Mouse (Mus musculus) lung, embryonic 14.5 days (tissue): ENCODE data around the gene Cdnf. TPM values are rescaled to one million over a fixed set of nuclear protein-coding genes. Genes with fewer than 3 reads are reported as not detected.

Experiments used
- ATAC-seq: fragments of 200-750 bp; cut with Nextera tagmentation; 2 replicates; pipeline ENCODE4 v1.8.0; 2017; ENCODE audit warnings: mild to moderate bottlenecking, moderate TSS enrichment, moderate library complexity; ENCODE audit not compliant: insufficient read depth
- DNase-seq: peaks from one replicate; pipeline ENCODE4 v3.0.0-alpha.2; 2015
- H3K27ac ChIP-seq: fragments of 300-500 bp; sonication (generic); 2 replicates; pipeline ENCODE4 v1.5.1; 2014; ENCODE audit warnings: low read depth, mild to moderate bottlenecking, moderate library complexity
- H3K27me3 ChIP-seq: fragments of 300-500 bp; sonication (generic); 2 replicates; pipeline ENCODE4 v1.6.1; 2014; ENCODE audit warnings: low read length, control low read depth; ENCODE audit not compliant: insufficient read depth
- H3K36me3 ChIP-seq: fragments of 300-500 bp; sonication (generic); 2 replicates; pipeline ENCODE4 v1.6.1; 2014; ENCODE audit warnings: control low read depth; ENCODE audit not compliant: insufficient read depth
- H3K4me1 ChIP-seq: fragments of 300-500 bp; sonication (generic); 2 replicates; pipeline ENCODE4 v1.6.1; 2014; ENCODE audit warnings: antibody characterized with exemption, control low read depth; ENCODE audit not compliant: insufficient read depth
- H3K4me2 ChIP-seq: fragments of 300-500 bp; sonication (generic); 2 replicates; pipeline ENCODE4 v1.6.1; 2014; ENCODE audit warnings: mild to moderate bottlenecking
- H3K4me3 ChIP-seq: fragments of 300-500 bp; sonication (generic); 2 replicates; pipeline ENCODE4 v1.5.1; 2014; ENCODE audit warnings: low read depth, low read length
- H3K9ac ChIP-seq: fragments of 300-500 bp; sonication (generic); 2 replicates; pipeline ENCODE4 v1.6.1; 2014
- H3K9me3 ChIP-seq: fragments of 300-500 bp; sonication (generic); 2 replicates; pipeline ENCODE4 v1.6.1; 2016; ENCODE audit warnings: low read depth, low read length, control low read depth
- CTCF ChIP-seq: IDR thresholded peaks from 2 replicates; pipeline ENCODE4 v1.5.1; 2016; ENCODE audit warnings: antibody characterized with exemption, low read depth
- WGBS: fragments of 180-500 bp; shearing (Covaris S2); extraction: QIAGEN DNeasy Blood & Tissue Kit; methylation state at CpG from one replicate; pipeline ENCODE4 v1.1.7; 2014; 5-methylcytosine and 5-hydroxymethylcytosine counted together
- polyA plus RNA-seq: library from polyadenylated mRNA; unstranded; fragments of >200 nt; fragmentation: Nextera tagmentation; extraction: Ambion mirVana; gene quantifications from 2 replicates; pipeline ENCODE4 v1.2.1, GENCODE M21; 2014

Cdnf gene
- polyA plus RNA-seq, 1 experiment from 2014 or later, result 0.33 TPM

GRCm38 (mm10) chr2:3489816-3490215 lies 23.0 kb upstream of the Cdnf start:
- H3K4me3 ChIP-seq, result no peak overlapping the region
- H3K27ac ChIP-seq, result no peak overlapping the region
- no peaks in the 10 kb centered on the region for H3K27me3 ChIP-seq
- H3K9me3 ChIP-seq, result no peaks in the 10 kb centered on the region
- H3K4me2 ChIP-seq, result no peak overlapping the region
- WGBS, result 83% methylated on average over 3 of the region's 3 CpGs
- DNase-seq, result no peak
- H3K4me1 ChIP-seq, result no peaks in the 10 kb centered on the region
- TF ChIP-seq CTCF, result no peak
- H3K9ac ChIP-seq, result no peak overlapping the region
- H3K36me3 ChIP-seq, result peaks cover 52% of the 10 kb centered on the region
- no peak for ATAC-seq

GRCm38 (mm10) chr2:3493833-3494409 lies 18.9 kb upstream of the Cdnf start:
- ATAC-seq, result no peak
- 79% methylated on average over 3 of the region's 3 CpGs for WGBS
- no peaks in the 10 kb centered on the region for H3K4me1 ChIP-seq
- H3K9ac ChIP-seq, result no peak overlapping the region
- peaks cover 80% of the 10 kb centered on the region for H3K36me3 ChIP-seq
- no peak overlapping the region for H3K4me3 ChIP-seq
- no peaks in the 10 kb centered on the region for H3K27me3 ChIP-seq
- no peak overlapping the region for H3K4me2 ChIP-seq
- no peak overlapping the region for H3K27ac ChIP-seq
- no peaks in the 10 kb centered on the region for H3K9me3 ChIP-seq
- TF ChIP-seq CTCF, result no peak
- DNase-seq, result no peak

- Histone ChIP-seq H3K9ac (no peak overlapping the region), H3K27ac (no peak overlapping the region)
- ATAC-seq, result no peak
Measured at GRCm38 (mm10) chr2:3499543-3499942, 13.3 kb upstream of the Cdnf start.

GRCm38 (mm10) chr2:3500886-3501285 lies 11.9 kb upstream of the Cdnf start:
- ATAC-seq, result no peak
- DNase-seq, result no peak
- peaks cover 75% of the 10 kb centered on the region for H3K36me3 ChIP-seq

More at GRCm38 (mm10) chr2:3499543-3499942, 13.3 kb upstream of the Cdnf start:
- Histone ChIP-seq H3K4me2 (no peak overlapping the region), H3K4me3 (no peak overlapping the region), H3K9me3 (no peaks in the 10 kb centered on the region), H3K27me3 (no peaks in the 10 kb centered on the region), H3K36me3 (peaks cover 74% of the 10 kb centered on the region), H3K4me1 (no peaks in the 10 kb centered on the region)
- 88% methylated on average over 6 of the region's 6 CpGs for WGBS
- DNase-seq, result no peak
- no peak for TF ChIP-seq CTCF

GRCm38 (mm10) chr2:3512076-3512475 lies 754 bp upstream of the Cdnf start:
- TF ChIP-seq CTCF, result no peak
- DNase-seq (peak; percentile 70), ATAC-seq (no peak)
- H3K4me3 ChIP-seq, result peak overlapping the region; percentile 85
- H3K27me3 ChIP-seq, result no peaks in the 10 kb centered on the region
- H3K36me3 ChIP-seq, result peaks cover 38% of the 10 kb centered on the region
- under 1% methylated on average over 15 of the region's 15 CpGs for WGBS
- peak overlapping the region; percentile 88 for H3K4me2 ChIP-seq
- peak overlapping the region; percentile 90 for H3K9ac ChIP-seq
- H3K9me3 ChIP-seq, result no peaks in the 10 kb centered on the region
- H3K4me1 ChIP-seq, result no peaks in the 10 kb centered on the region
- H3K27ac ChIP-seq, result peak overlapping the region; percentile 87

More at GRCm38 (mm10) chr2:3500886-3501285, 11.9 kb upstream of the Cdnf start:
- no peak overlapping the region for H3K4me3 ChIP-seq
- no peak overlapping the region for H3K27ac ChIP-seq
- H3K9ac ChIP-seq, result no peak overlapping the region
- no peaks in the 10 kb centered on the region for H3K9me3 ChIP-seq
- no peaks in the 10 kb centered on the region for H3K27me3 ChIP-seq
- TF ChIP-seq CTCF, result no peak
- no peaks in the 10 kb centered on the region for H3K4me1 ChIP-seq
- no peak overlapping the region for H3K4me2 ChIP-seq
- 92% methylated on average over 5 of the region's 5 CpGs for WGBS

GRCm38 (mm10) chr2:3522558-3522957 lies 9.7 kb downstream of the Cdnf start:
- DNase-seq (no peak), ATAC-seq (no peak)
- no peak overlapping the region for H3K9ac ChIP-seq
- H3K27ac ChIP-seq, result no peak overlapping the region
- no peak overlapping the region for H3K4me2 ChIP-seq
- H3K9me3 ChIP-seq, result no peaks in the 10 kb centered on the region
- H3K4me1 ChIP-seq, result no peaks in the 10 kb centered on the region
- WGBS, result 64% methylated on average over 4 of the region's 4 CpGs
- no peaks in the 10 kb centered on the region for H3K27me3 ChIP-seq
- no peaks in the 10 kb centered on the region for H3K36me3 ChIP-seq
- no peak overlapping the region for H3K4me3 ChIP-seq
- no peak for TF ChIP-seq CTCF

GRCm38 (mm10) chr2:3526288-3526687 lies 13.5 kb downstream of the Cdnf start:
- Histone ChIP-seq H3K27ac (no peak overlapping the region), H3K4me2 (no peak overlapping the region), H3K4me1 (no peaks in the 10 kb centered on the region), H3K9me3 (no peaks in the 10 kb centered on the region; the same call in 1 of the 2 replicates), H3K4me3 (no peak overlapping the region), H3K27me3 (no peaks in the 10 kb centered on the region), H3K36me3 (no peaks in the 10 kb centered on the region), H3K9ac (no peak overlapping the region)
- WGBS, result 74% methylated on average over 6 of the region's 6 CpGs
- no peak for TF ChIP-seq CTCF
- DNase-seq (no peak), ATAC-seq (no peak)
